Mouse (Mus musculus) c-Kit-positive CD71-positive TER-119-positive erythroid progenitor cells, embryonic 14.5 days (primary cell): ENCODE data around the gene Klk9.

Source experiments
- DNase-seq: peaks from one replicate; pipeline ENCODE4 v3.0.0-alpha.2; 2013; ENCODE audit warnings: low spot score

Klk9 gene

GRCm38 (mm10) chr7:43796355-43796754, 4.7 kb downstream of the Klk9 start:
- DNase-seq = no peak

- DNase-seq = no peak
Measured at GRCm38 (mm10) chr7:43797333-43797769, 5.7 kb downstream of the Klk9 start, which contains the start of gene Klk8. Klk8 (plus strand) TSS chr7:43797577.

GRCm38 (mm10) chr7:43797844-43798462, 6.3 kb downstream of the Klk9 start:
- DNase-seq = no peak

DNA sequence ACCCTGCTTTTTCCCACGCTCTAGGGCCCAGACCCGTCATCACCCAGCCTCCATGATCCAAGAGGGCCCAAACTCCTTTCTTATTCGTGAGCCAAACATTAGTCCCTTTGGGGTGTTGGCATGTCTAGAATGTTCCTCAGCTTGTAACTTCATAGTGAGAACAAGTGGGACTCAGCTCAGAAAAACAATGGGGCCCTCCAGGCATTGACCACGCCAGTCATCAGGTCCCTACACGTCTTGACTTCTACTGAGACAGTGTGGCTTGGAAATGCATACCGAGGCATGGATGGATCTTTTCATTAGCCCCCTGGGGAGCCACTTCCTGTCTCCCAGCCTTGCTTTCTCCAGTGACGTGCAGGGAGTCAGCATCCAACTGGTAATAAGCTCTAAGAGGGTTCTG, 8.2 kb downstream of the Klk9 start:
- no peak for DNase-seq

DNA sequence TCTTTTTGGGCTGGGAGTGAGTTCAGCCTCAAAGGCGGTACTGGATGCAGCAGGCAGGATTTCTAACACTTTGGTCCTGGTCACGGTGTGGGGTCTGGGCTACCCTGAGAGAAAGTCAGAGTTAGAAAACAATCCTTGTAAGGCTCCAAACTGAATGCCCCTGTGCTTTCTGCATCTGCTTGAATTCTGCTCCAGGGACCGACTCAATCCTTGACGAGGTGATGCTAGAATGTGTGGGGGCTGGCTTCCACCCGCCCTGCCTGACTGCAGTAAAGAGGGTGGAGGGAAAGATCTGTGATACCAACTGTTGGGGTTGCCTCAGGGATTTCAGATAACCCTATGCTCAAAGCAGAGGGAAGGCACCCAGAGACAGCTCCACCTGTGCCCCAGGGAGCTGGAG, 19.3 kb downstream of the Klk9 start, which contains the start of gene Klk7:
TSS of gene Klk7 (plus strand) at position 301 of the 400 bp plus-strand sequence.
- no peak for DNase-seq

DNA sequence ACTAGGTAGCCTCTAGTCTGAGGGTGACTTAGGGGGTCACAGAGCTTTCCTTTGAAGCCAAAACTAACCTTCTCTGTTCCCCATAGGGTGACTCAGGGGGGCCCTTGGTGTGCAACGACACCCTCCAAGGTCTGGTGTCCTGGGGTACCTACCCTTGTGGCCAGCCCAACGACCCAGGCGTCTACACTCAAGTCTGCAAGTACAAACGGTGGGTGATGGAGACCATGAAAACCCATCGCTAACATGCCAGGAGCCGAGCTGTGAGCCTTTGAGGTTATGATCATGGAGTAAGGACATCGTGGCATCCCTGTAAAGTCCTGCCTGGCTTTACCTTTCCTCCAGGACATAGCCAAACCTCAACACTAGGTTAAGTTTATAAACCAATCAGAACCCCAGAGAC, 23.5 kb downstream of the Klk9 start:
- DNase-seq = no peak

GRCm38 (mm10) chr7:43816746-43817145, 25.1 kb downstream of the Klk9 start:
- no peak for DNase-seq

DNA sequence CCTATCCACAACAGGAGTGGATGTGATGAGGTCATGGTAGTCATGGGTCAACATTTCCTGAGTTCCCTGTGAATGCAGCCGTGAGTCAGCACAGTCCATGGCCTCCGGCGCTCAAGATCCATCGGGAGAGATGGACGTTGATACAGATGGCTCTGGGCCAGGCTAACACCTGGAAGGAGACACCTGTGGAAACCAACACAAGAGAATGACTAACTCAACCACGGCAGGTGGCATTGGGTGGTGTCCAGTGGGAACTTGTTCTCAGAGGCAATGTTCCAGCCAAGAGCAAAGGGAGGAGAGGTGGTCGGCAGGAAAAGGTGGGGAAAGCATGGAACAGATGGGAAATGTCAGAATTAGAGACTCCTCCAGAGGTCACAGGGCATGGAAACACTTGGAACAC, 29.9 kb downstream of the Klk9 start:
- DNase-seq = no peak

GRCm38 (mm10) chr7:43824199-43824598, 32.5 kb downstream of the Klk9 start, which contains the start of gene Klk6:
Klk6 (plus strand) TSS chr7:43824499.
- no peak for DNase-seq

DNA sequence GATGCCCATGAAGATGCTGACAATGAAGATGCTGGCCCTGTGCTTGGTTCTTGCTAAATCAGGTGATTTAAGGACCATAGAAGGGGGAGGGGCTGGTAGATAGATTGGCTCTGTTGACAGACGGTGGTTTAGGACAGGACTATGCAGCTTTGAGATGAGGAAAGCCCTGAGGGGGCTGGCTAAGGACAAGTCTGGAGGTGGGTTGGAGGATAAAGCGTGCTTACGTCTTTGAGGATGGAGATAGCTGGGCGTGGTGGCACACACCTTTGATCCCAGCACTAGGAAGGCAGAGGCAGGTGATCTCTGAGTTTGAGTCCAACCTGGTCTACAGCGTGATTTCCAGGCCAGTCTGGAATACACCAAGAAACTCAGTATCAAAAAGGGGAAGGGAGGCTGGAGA, 34.4 kb downstream of the Klk9 start:
- DNase-seq = no peak

- no peak for DNase-seq
Measured at GRCm38 (mm10) chr7:43827706-43828105, 36.0 kb downstream of the Klk9 start.

GRCm38 (mm10) chr7:43829006-43829405, 37.3 kb downstream of the Klk9 start:
- DNase-seq = no peak

- no peak for DNase-seq
Measured at GRCm38 (mm10) chr7:43841701-43842100, 50.0 kb downstream of the Klk9 start, which contains the start of gene Klk5. Klk5 (plus strand) TSS chr7:43841971.

- DNase-seq = no peak
Measured at GRCm38 (mm10) chr7:43843801-43844200, 52.1 kb downstream of the Klk9 start.
